Mouse (Mus musculus): ENCODE measurements around the gene Pcdh7. TPM values are rescaled to one million over a fixed set of nuclear protein-coding genes. Genes with fewer than 3 reads are reported as not detected.

Pcdh7 gene
- polyA plus RNA-seq, 1 experiment from 2014 or later: 28.1 TPM

- under 1% methylated on average over 59 of the region's 59 CpGs for WGBS
- H3K27ac ChIP-seq: peak overlapping the region; percentile 93
Measured at GRCm38 (mm10) chr5:57719594-57720185, 1.9 kb downstream of the Pcdh7 start.

GRCm38 (mm10) chr5:57720206-57720880, 2.6 kb downstream of the Pcdh7 start:
- no peak for ATAC-seq (replicated peaks)
- WGBS: 4% methylated on average over 34 of the region's 34 CpGs

More at GRCm38 (mm10) chr5:57719594-57720185, 1.9 kb downstream of the Pcdh7 start:
- peak overlapping the region; percentile 97 for H3K4me2 ChIP-seq
- peak overlapping the region; percentile 71 for H3K4me3 ChIP-seq
- ATAC-seq (replicated peaks): no peak
- peak overlapping the region; percentile 80 for H3K9ac ChIP-seq
- peaks cover 19% of the 10 kb centered on the region for H3K4me1 ChIP-seq
- no peaks in the 10 kb centered on the region for H3K27me3 ChIP-seq (replicated peaks)
- H3K36me3 ChIP-seq (replicated peaks): no peaks in the 10 kb centered on the region
- H3K9me3 ChIP-seq: no peaks in the 10 kb centered on the region

GRCm38 (mm10) chr5:57721148-57721712, 3.5 kb downstream of the Pcdh7 start:
- WGBS: 31% methylated on average over 8 of the region's 8 CpGs
- H3K36me3 ChIP-seq (replicated peaks): no peaks in the 10 kb centered on the region
- H3K9ac ChIP-seq: peak overlapping the region; percentile 80
- ATAC-seq (replicated peaks): no peak
- H3K4me1 ChIP-seq: peaks cover 21% of the 10 kb centered on the region
- H3K27me3 ChIP-seq (replicated peaks): no peaks in the 10 kb centered on the region
- peak overlapping the region; percentile 97 for H3K4me2 ChIP-seq
- no peak overlapping the region for H3K27ac ChIP-seq
- peak overlapping the region; percentile 71 for H3K4me3 ChIP-seq
- H3K9me3 ChIP-seq: no peaks in the 10 kb centered on the region

More at GRCm38 (mm10) chr5:57720206-57720880, 2.6 kb downstream of the Pcdh7 start:
- H3K9me3 ChIP-seq: no peaks in the 10 kb centered on the region
- peak overlapping the region; percentile 71 for H3K4me3 ChIP-seq
- peaks cover 21% of the 10 kb centered on the region for H3K4me1 ChIP-seq
- H3K4me2 ChIP-seq: peak overlapping the region; percentile 97
- H3K36me3 ChIP-seq (replicated peaks): no peaks in the 10 kb centered on the region
- H3K27me3 ChIP-seq (replicated peaks): no peaks in the 10 kb centered on the region
- H3K27ac ChIP-seq: 0 out of 2 replicates have a peak overlapping the region, but pooled peaks have one; percentile 15
- peak overlapping the region; percentile 80 for H3K9ac ChIP-seq

GRCm38 (mm10) chr5:57721927-57722326, 4.2 kb downstream of the Pcdh7 start:
- Histone ChIP-seq H3K4me1 (peaks cover 23% of the 10 kb centered on the region), H3K9me3 (no peaks in the 10 kb centered on the region), H3K4me3 (peak overlapping the region; percentile 71), H3K4me2 (peak overlapping the region; percentile 97), H3K27me3 (replicated peaks) (no peaks in the 10 kb centered on the region), H3K36me3 (replicated peaks) (no peaks in the 10 kb centered on the region), H3K27ac (no peak overlapping the region), H3K9ac (peak overlapping the region; percentile 28)
- 44% methylated on average over 6 of the region's 6 CpGs for WGBS
- ATAC-seq (replicated peaks): no peak

- ATAC-seq (replicated peaks): no peak
- H3K27ac ChIP-seq: no peak overlapping the region
- H3K9ac ChIP-seq: no peak overlapping the region
- no peaks in the 10 kb centered on the region for H3K36me3 ChIP-seq (replicated peaks)
- no peaks in the 10 kb centered on the region for H3K27me3 ChIP-seq (replicated peaks)
- 17% methylated on average over 1 of the region's 1 CpGs for WGBS
- H3K4me1 ChIP-seq: no peaks in the 10 kb centered on the region
- H3K4me2 ChIP-seq: no peak overlapping the region
- H3K4me3 ChIP-seq: no peak overlapping the region
- H3K9me3 ChIP-seq: no peaks in the 10 kb centered on the region
Measured at GRCm38 (mm10) chr5:57733451-57733850, 15.7 kb downstream of the Pcdh7 start.

- Histone ChIP-seq H3K4me1 (no peaks in the 10 kb centered on the region), H3K4me3 (no peak overlapping the region), H3K27me3 (replicated peaks) (no peaks in the 10 kb centered on the region), H3K36me3 (replicated peaks) (no peaks in the 10 kb centered on the region), H3K4me2 (no peak overlapping the region), H3K27ac (no peak overlapping the region), H3K9me3 (no peaks in the 10 kb centered on the region), H3K9ac (no peak overlapping the region)
- no peak for ATAC-seq (replicated peaks)
- 84% methylated on average over 6 of the region's 6 CpGs for WGBS
Measured at GRCm38 (mm10) chr5:57735723-57736122, 18.0 kb downstream of the Pcdh7 start.

- no peak for ATAC-seq (replicated peaks)
- no peak overlapping the region for H3K4me2 ChIP-seq
Measured at GRCm38 (mm10) chr5:57742924-57743323, 25.2 kb downstream of the Pcdh7 start.

GRCm38 (mm10) chr5:57743956-57744661, 26.3 kb downstream of the Pcdh7 start:
- ATAC-seq (replicated peaks): no peak
- Histone ChIP-seq H3K36me3 (replicated peaks) (no peaks in the 10 kb centered on the region), H3K4me3 (no peak overlapping the region), H3K4me2 (no peak overlapping the region), H3K4me1 (0 out of 2 replicates have a peak, but pooled peaks cover 3% of the 10 kb centered on the region), H3K27me3 (replicated peaks) (no peaks in the 10 kb centered on the region), H3K9ac (no peak overlapping the region), H3K27ac (no peak overlapping the region), H3K9me3 (no peaks in the 10 kb centered on the region)
- WGBS: 75% methylated on average over 2 of the region's 2 CpGs

More at GRCm38 (mm10) chr5:57742924-57743323, 25.2 kb downstream of the Pcdh7 start:
- H3K27me3 ChIP-seq (replicated peaks): no peaks in the 10 kb centered on the region
- 30% methylated on average over 6 of the region's 6 CpGs for WGBS
- H3K9me3 ChIP-seq: no peaks in the 10 kb centered on the region
- H3K4me3 ChIP-seq: no peak overlapping the region
- no peak overlapping the region for H3K9ac ChIP-seq
- H3K4me1 ChIP-seq: 0 out of 2 replicates have a peak, but pooled peaks cover 3% of the 10 kb centered on the region
- no peak overlapping the region for H3K27ac ChIP-seq
- no peaks in the 10 kb centered on the region for H3K36me3 ChIP-seq (replicated peaks)

GRCm38 (mm10) chr5:57745879-57746278, 28.1 kb downstream of the Pcdh7 start:
- Histone ChIP-seq H3K9me3 (no peaks in the 10 kb centered on the region), H3K36me3 (replicated peaks) (no peaks in the 10 kb centered on the region), H3K27me3 (replicated peaks) (no peaks in the 10 kb centered on the region), H3K4me1 (0 out of 2 replicates have a peak, but pooled peaks cover 3% of the 10 kb centered on the region), H3K4me3 (no peak overlapping the region), H3K9ac (no peak overlapping the region), H3K4me2 (no peak overlapping the region), H3K27ac (no peak overlapping the region)
- ATAC-seq (replicated peaks): no peak
- 77% methylated on average over 1 of the region's 1 CpGs for WGBS

- no peak overlapping the region for H3K4me3 ChIP-seq
- no peak overlapping the region for H3K9ac ChIP-seq
- WGBS: 98% methylated on average over 1 of the region's 1 CpGs
- no peaks in the 10 kb centered on the region for H3K4me1 ChIP-seq
- H3K27me3 ChIP-seq (replicated peaks): no peaks in the 10 kb centered on the region
- H3K9me3 ChIP-seq: no peaks in the 10 kb centered on the region
- H3K27ac ChIP-seq: no peak overlapping the region
- H3K4me2 ChIP-seq: no peak overlapping the region
- no peak for ATAC-seq (replicated peaks)
- H3K36me3 ChIP-seq (replicated peaks): no peaks in the 10 kb centered on the region
Measured at GRCm38 (mm10) chr5:57750320-57750719, 32.6 kb downstream of the Pcdh7 start.

- no peak overlapping the region for H3K4me3 ChIP-seq
- no peak overlapping the region for H3K9ac ChIP-seq
- no peaks in the 10 kb centered on the region for H3K4me1 ChIP-seq
- no peaks in the 10 kb centered on the region for H3K27me3 ChIP-seq (replicated peaks)
- H3K9me3 ChIP-seq: no peaks in the 10 kb centered on the region
- 35% methylated on average over 1 of the region's 1 CpGs for WGBS
- ATAC-seq (replicated peaks): no peak
- H3K27ac ChIP-seq: no peak overlapping the region
- H3K4me2 ChIP-seq: no peak overlapping the region
- H3K36me3 ChIP-seq (replicated peaks): no peaks in the 10 kb centered on the region
Measured at GRCm38 (mm10) chr5:57755791-57756190, 38.0 kb downstream of the Pcdh7 start.
